ENCODE assay signal across 8 mouse cellular contexts in genomic region chr2:74964360-74964759, GRCm38 (mm10).
DNase-seq lines count a peak whose midpoint lies in the region; ATAC-seq and TF ChIP-seq lines count a peak whose summit lies in the region.

No protein-coding gene starts in this region.

- no peak overlapping the region for H3K9ac ChIP-seq in ES-E14 (ENCODE audit: insufficient read depth, low read depth, low read length, poor library complexity, severe bottlenecking)
- no peak overlapping the region for H3K9ac ChIP-seq in forebrain, embryonic 14.5 days (ENCODE audit: low read length)
- no peak overlapping the region for H3K9ac ChIP-seq in lung, embryonic 16.5 days (ENCODE audit: low read length)

- WGBS in forebrain, embryonic 14.5 days = 1% methylated on average over 6 of the region's 6 CpGs
- WGBS in lung, embryonic 16.5 days = 1% methylated on average over 6 of the region's 6 CpGs

- H3K4me3 ChIP-seq in ES-E14 (ENCODE audit: insufficient read depth in 1 of 2, low read depth in 1 of 2, low read length in 2 of 2, poor library complexity in 1 of 2, severe bottlenecking in 1 of 2) = no peak overlapping the region
- H3K4me3 ChIP-seq in forebrain, embryonic 14.5 days (ENCODE audit: low read depth, low read length) = no peak overlapping the region
- H3K4me3 ChIP-seq in lung, embryonic 16.5 days (ENCODE audit: low read length) = no peak overlapping the region

- no peaks in the 10 kb centered on the region for H3K36me3 ChIP-seq in ES-E14 (ENCODE audit: control insufficient read depth, insufficient read depth, low read length, poor library complexity, severe bottlenecking)
- no peaks in the 10 kb centered on the region for H3K36me3 ChIP-seq in forebrain, embryonic 14.5 days (ENCODE audit: control insufficient read depth, insufficient read depth, low read length)
- no peaks in the 10 kb centered on the region for H3K36me3 ChIP-seq in lung, embryonic 16.5 days (ENCODE audit: control insufficient read depth, insufficient read depth, low read length)

- DNase-seq in ES-E14 (ENCODE audit: low read depth, low spot score) = peak; percentile 64
- peak; percentile 57 for DNase-seq in c-Kit-positive CD71-positive TER-119-positive erythroid progenitor cells, embryonic 14.5 days (ENCODE audit: low spot score)
- DNase-seq in forebrain, embryonic 14.5 days (ENCODE audit: low spot score) = peak; percentile 89
- peak; percentile 93 for DNase-seq in heart, postnatal 4 days
- peak; percentile 86 for DNase-seq in layer of hippocampus, adult 11-12 months (ENCODE audit: low spot score)
- peak; percentile 38 for DNase-seq in retina, adult 2 months (ENCODE audit: low read depth, low spot score)
- DNase-seq in thymus, postnatal 25 days = peak; percentile 77

- in situ Hi-C loops in ES-E14 (cut with MboI; ENCODE audit: low sequenced_read_pairs in 2 of 2, unreplicated experiment in 2 of 2) = no loop called here

- peak; percentile 75 for ATAC-seq in forebrain, embryonic 14.5 days
- ATAC-seq in lung, embryonic 16.5 days (ENCODE audit: low read depth) = peak; percentile 72

- no peak overlapping the region for H3K4me2 ChIP-seq in forebrain, embryonic 14.5 days (ENCODE audit: low read length)
- no peak overlapping the region for H3K4me2 ChIP-seq in lung, embryonic 16.5 days (ENCODE audit: low read depth, low read length)

- no peaks in the 10 kb centered on the region for H3K4me1 ChIP-seq in ES-E14 (ENCODE audit: control insufficient read depth in 2 of 2, insufficient read depth in 2 of 2, low read length in 2 of 2, poor library complexity in 1 of 2)
- H3K4me1 ChIP-seq in forebrain, embryonic 14.5 days (ENCODE audit: control insufficient read depth, insufficient read depth, low read length) = peaks cover 3% of the 10 kb centered on the region; the same call in 1 of the 2 replicates
- H3K4me1 ChIP-seq in lung, embryonic 16.5 days (replicated peaks; ENCODE audit: control insufficient read depth, insufficient read depth, low read length) = peaks cover 10% of the 10 kb centered on the region

- no peak overlapping the region for H3K27ac ChIP-seq in ES-E14 (ENCODE audit: insufficient read depth, low read depth, low read length, poor library complexity, severe bottlenecking)
- H3K27ac ChIP-seq in forebrain, embryonic 14.5 days (ENCODE audit: low read depth, low read length) = no peak overlapping the region
- no peak overlapping the region for H3K27ac ChIP-seq in lung, embryonic 16.5 days (ENCODE audit: low read length)

- H3K27me3 ChIP-seq in forebrain, embryonic 14.5 days (replicated peaks; ENCODE audit: control insufficient read depth, insufficient read depth, low read length) = no peaks in the 10 kb centered on the region
- H3K27me3 ChIP-seq in lung, embryonic 16.5 days (ENCODE audit: control insufficient read depth, insufficient read depth, low read depth, low read length) = peaks cover 2% of the 10 kb centered on the region; the same call in 1 of the 2 replicates

- H3K9me3 ChIP-seq in ES-E14 (ENCODE audit: control insufficient read depth, insufficient read depth, low read depth, low read length) = no peaks in the 10 kb centered on the region
- no peaks in the 10 kb centered on the region for H3K9me3 ChIP-seq in forebrain, embryonic 14.5 days (replicated peaks; ENCODE audit: control insufficient read depth, low read length)
- H3K9me3 ChIP-seq in lung, embryonic 16.5 days (ENCODE audit: control insufficient read depth, low read length) = no peaks in the 10 kb centered on the region

TF ChIP-seq in ES-E14, 5 proteins besides CTCF, POLR2A, EP300 and RAD21:
- peak; percentile 69 for TF ChIP-seq ZC3H11A (IDR thresholded peaks at IDR 0.05; ENCODE audit: borderline replicate concordance, low read depth, low read length)
- no peak for TF ChIP-seq MAFK (IDR thresholded peaks at IDR 0.05; ENCODE audit: insufficient read depth, low read depth, low read length)

Comparison
In these comparisons a context has a peak if more than half of its experiments do, and no peak if none do; other contexts are left out.
1. DNase-seq: peak in every context shown above with its lines; median percentile 93 in heart, postnatal 4 days; 89 in forebrain, embryonic 14.5 days; 86 in layer of hippocampus, adult 11-12 months; 77 in thymus, postnatal 25 days; 64 in ES-E14; 57 in c-Kit-positive CD71-positive TER-119-positive erythroid progenitor cells, embryonic 14.5 days; 38 in retina, adult 2 months.